8 mouse cellular contexts compared by ENCODE assay signal in genomic region chr17:63864171-63864571, GRCm38 (mm10). TPM values are rescaled to one million over a fixed set of nuclear protein-coding genes. Genes with fewer than 3 reads are reported as not detected.
DNase-seq lines count a peak whose midpoint lies in the region; ATAC-seq and TF ChIP-seq lines count a peak whose summit lies in the region.

No protein-coding gene starts in this region.

- no peak for DNase-seq in frontal cortex, postnatal 10 days (ENCODE audit: low spot score in 2 of 2)
- DNase-seq in c-Kit-negative CD71-positive TER-119-positive erythroid progenitor cells, embryonic 14.5 days (ENCODE audit: low read depth, low spot score) = peak; percentile 12
- DNase-seq in lung, embryonic 14.5 days = peak; percentile 67
- peak; percentile 42 for DNase-seq in retina, postnatal 7 days (ENCODE audit: low read depth, low spot score)
- DNase-seq in thymus, postnatal 25 days = no peak

- H3K27ac ChIP-seq in hindbrain, embryonic 15.5 days (replicated peaks) = peak overlapping the region; percentile 97
- H3K27ac ChIP-seq in lung, embryonic 14.5 days (ENCODE audit: low read depth) = peak overlapping the region; percentile 79

- peaks cover 1% of the 10 kb centered on the region for H3K79me3 ChIP-seq in C2C12 (ENCODE audit: low read depth)

- H3K4me2 ChIP-seq in hindbrain, embryonic 15.5 days = peak overlapping the region; percentile 86
- peak overlapping the region; percentile 85 for H3K4me2 ChIP-seq in lung, embryonic 14.5 days

- no peaks in the 10 kb centered on the region for H3K9me3 ChIP-seq in hindbrain, embryonic 15.5 days
- H3K9me3 ChIP-seq in lung, embryonic 14.5 days (ENCODE audit: low read depth, low read length) = no peaks in the 10 kb centered on the region

- peaks cover 24% of the 10 kb centered on the region for H3K79me2 ChIP-seq in C2C12 (ENCODE audit: control insufficient read depth, insufficient read depth)

- no peaks in the 10 kb centered on the region for H3K36me3 ChIP-seq in C2C12 (ENCODE audit: control insufficient read depth, insufficient read depth)
- no peaks in the 10 kb centered on the region for H3K36me3 ChIP-seq in hindbrain, embryonic 15.5 days
- no peaks in the 10 kb centered on the region for H3K36me3 ChIP-seq in lung, embryonic 14.5 days (ENCODE audit: insufficient read depth)

- H3K27me3 ChIP-seq in C2C12 (ENCODE audit: control insufficient read depth, insufficient read depth, insufficient read length) = no peaks in the 10 kb centered on the region
- H3K27me3 ChIP-seq in hindbrain, embryonic 15.5 days = no peaks in the 10 kb centered on the region
- no peaks in the 10 kb centered on the region for H3K27me3 ChIP-seq in lung, embryonic 14.5 days (ENCODE audit: insufficient read depth, low read length)

- TF ChIP-seq CTCF in C2C12 (IDR thresholded peaks at IDR 0.05; ENCODE audit: control insufficient read depth, insufficient read depth, insufficient read length) = no peak
- TF ChIP-seq CTCF in lung, embryonic 14.5 days (IDR thresholded peaks at IDR 0.05; ENCODE audit: low read depth) = no peak

- peaks cover 16% of the 10 kb centered on the region for H3K4me1 ChIP-seq in hindbrain, embryonic 15.5 days (replicated peaks)
- peaks cover 6% of the 10 kb centered on the region for H3K4me1 ChIP-seq in lung, embryonic 14.5 days (ENCODE audit: insufficient read depth)

- 0% methylated on average over 38 of the region's 48 CpGs for WGBS in hindbrain, embryonic 15.5 days
- under 1% methylated on average over 46 of the region's 48 CpGs for WGBS in lung, embryonic 14.5 days

- peak; percentile 53 for ATAC-seq in frontal cortex, adult (ENCODE audit: low TSS enrichment)
- ATAC-seq in hindbrain, embryonic 15.5 days (ENCODE audit: low FRiP score, low read depth) = peak; percentile 83
- peak; percentile 79 for ATAC-seq in lung, embryonic 14.5 days (ENCODE audit: insufficient read depth)

- H3K9ac ChIP-seq in hindbrain, embryonic 15.5 days = peak overlapping the region; percentile 97
- peak overlapping the region; percentile 85 for H3K9ac ChIP-seq in lung, embryonic 14.5 days

- H3K4me3 ChIP-seq in C2C12 (ENCODE audit: insufficient read depth, poor library complexity, severe bottlenecking) = peak overlapping the region; percentile 75
- H3K4me3 ChIP-seq in hindbrain, embryonic 15.5 days = peak overlapping the region; percentile 98
- H3K4me3 ChIP-seq in lung, embryonic 14.5 days (ENCODE audit: low read depth, low read length) = peak overlapping the region; percentile 94

- H3ac ChIP-seq in C2C12 (ENCODE audit: control insufficient read depth, insufficient read length, low read depth) = peak overlapping the region; percentile 99

TF ChIP-seq in C2C12, 6 proteins besides CTCF, POLR2A, EP300 and RAD21:
- TF ChIP-seq MYOG (IDR thresholded peaks at IDR 0.05; ENCODE audit: control insufficient read depth, extremely low read depth, insufficient read length) (no peak), MYOD1 (IDR thresholded peaks at IDR 0.05; ENCODE audit: control insufficient read depth, insufficient read length, low read depth) (no peak)

RNA-seq across cellular contexts. Expression of gene A930002H24Rik, which starts 0.6 kb away (rescaled TPM):
- 0.77 TPM for polyA plus RNA-seq in C2C12 (2012; fragmentation: generic; extraction: Trizol)
- polyA plus RNA-seq in hindbrain, embryonic 15.5 days (2015; fragmentation: Nextera tagmentation; extraction: Ambion mirVana) = 3.1 and 3.3 TPM in 2 replicates
- 2.9 and 3.2 TPM in 2 replicates for polyA plus RNA-seq in lung, embryonic 14.5 days (2014; fragmentation: Nextera tagmentation; extraction: Ambion mirVana)

RNA-seq across cellular contexts. Expression of gene Fer, which starts 1.3 kb away (rescaled TPM):
- 8.8 TPM for polyA plus RNA-seq in C2C12 (2012; fragmentation: generic; extraction: Trizol)
- polyA plus RNA-seq in hindbrain, embryonic 15.5 days (2015; fragmentation: Nextera tagmentation; extraction: Ambion mirVana) = 28.8 and 33.8 TPM in 2 replicates
- 32.2 and 33.0 TPM in 2 replicates for polyA plus RNA-seq in lung, embryonic 14.5 days (2014; fragmentation: Nextera tagmentation; extraction: Ambion mirVana)

Comparison
In these comparisons a context has a peak if more than half of its experiments do, and no peak if none do; other contexts are left out.
1. DNase-seq: peak in c-Kit-negative CD71-positive TER-119-positive erythroid progenitor cells, embryonic 14.5 days (single experiment), lung, embryonic 14.5 days (single experiment) and retina, postnatal 7 days (single experiment); none in frontal cortex, postnatal 10 days (0 of 2) and thymus, postnatal 25 days (single experiment).
2. Peak in every context shown above with its lines, with median percentiles within 50 percentile points of each other: ATAC-seq and H3K4me3 ChIP-seq.